Mouse (Mus musculus): ENCODE measurements around the gene Timm8a2. TPM values are rescaled to one million over a fixed set of nuclear protein-coding genes. Genes with fewer than 3 reads are reported as not detected.

Gene Timm8a2
- polyA plus RNA-seq, 1 experiment from 2014 or later: not detected

- no peaks in the 10 kb centered on the region for H3K27me3 ChIP-seq (ENCODE audit: control insufficient read depth, insufficient read depth, low read length)
- H3K27ac ChIP-seq (ENCODE audit: low read depth, low read length): no peak overlapping the region
- no peaks in the 10 kb centered on the region for H3K36me3 ChIP-seq (ENCODE audit: control insufficient read depth, insufficient read depth, low read length)
- H3K4me2 ChIP-seq (ENCODE audit: low read depth, low read length): no peak overlapping the region
- H3K4me3 ChIP-seq (ENCODE audit: low read depth, low read length): no peak overlapping the region
- H3K9me3 ChIP-seq (ENCODE audit: control insufficient read depth, low read length): no peaks in the 10 kb centered on the region
- no peak overlapping the region for H3K9ac ChIP-seq (replicated peaks; ENCODE audit: low read depth, low read length)
- no peaks in the 10 kb centered on the region for H3K4me1 ChIP-seq (ENCODE audit: control insufficient read depth, insufficient read depth, low read length)
- WGBS: 94% methylated on average over 5 of the region's 5 CpGs
- ATAC-seq (ENCODE audit: low read depth): no peak
Observed at GRCm38 (mm10) chr14:122073422-122073821, 38.9 kb downstream of the Timm8a2 start.

- Histone ChIP-seq H3K27me3 (ENCODE audit: control insufficient read depth, insufficient read depth, low read length) (no peaks in the 10 kb centered on the region), H3K27ac (ENCODE audit: low read depth, low read length) (no peak overlapping the region), H3K9ac (replicated peaks; ENCODE audit: low read depth, low read length) (no peak overlapping the region), H3K9me3 (ENCODE audit: control insufficient read depth, low read length) (no peaks in the 10 kb centered on the region), H3K4me3 (ENCODE audit: low read depth, low read length) (no peak overlapping the region), H3K4me1 (ENCODE audit: control insufficient read depth, insufficient read depth, low read length) (no peaks in the 10 kb centered on the region), H3K4me2 (ENCODE audit: low read depth, low read length) (no peak overlapping the region), H3K36me3 (ENCODE audit: control insufficient read depth, insufficient read depth, low read length) (no peaks in the 10 kb centered on the region)
- ATAC-seq (ENCODE audit: low read depth): no peak
- WGBS: 76% methylated on average over 10 of the region's 10 CpGs
Observed at GRCm38 (mm10) chr14:122074360-122074759, 39.9 kb downstream of the Timm8a2 start.

GRCm38 (mm10) chr14:122075485-122076200, 41.2 kb downstream of the Timm8a2 start:
- Histone ChIP-seq H3K9ac (replicated peaks; ENCODE audit: low read depth, low read length) (no peak overlapping the region), H3K36me3 (ENCODE audit: control insufficient read depth, insufficient read depth, low read length) (no peaks in the 10 kb centered on the region), H3K27ac (ENCODE audit: low read depth, low read length) (no peak overlapping the region), H3K4me3 (ENCODE audit: low read depth, low read length) (no peak overlapping the region), H3K4me2 (ENCODE audit: low read depth, low read length) (no peak overlapping the region), H3K4me1 (ENCODE audit: control insufficient read depth, insufficient read depth, low read length) (no peaks in the 10 kb centered on the region), H3K9me3 (ENCODE audit: control insufficient read depth, low read length) (no peaks in the 10 kb centered on the region), H3K27me3 (ENCODE audit: control insufficient read depth, insufficient read depth, low read length) (no peaks in the 10 kb centered on the region)
- no peak for ATAC-seq (ENCODE audit: low read depth)
- 89% methylated on average over 21 of the region's 21 CpGs for WGBS

- no peaks in the 10 kb centered on the region for H3K27me3 ChIP-seq (ENCODE audit: control insufficient read depth, insufficient read depth, low read length)
- 85% methylated on average over 3 of the region's 3 CpGs for WGBS
- H3K9ac ChIP-seq (replicated peaks; ENCODE audit: low read depth, low read length): no peak overlapping the region
- no peak for ATAC-seq (ENCODE audit: low read depth)
- no peaks in the 10 kb centered on the region for H3K9me3 ChIP-seq (ENCODE audit: control insufficient read depth, low read length)
- no peak overlapping the region for H3K27ac ChIP-seq (ENCODE audit: low read depth, low read length)
- no peaks in the 10 kb centered on the region for H3K36me3 ChIP-seq (ENCODE audit: control insufficient read depth, insufficient read depth, low read length)
- H3K4me2 ChIP-seq (ENCODE audit: low read depth, low read length): no peak overlapping the region
- H3K4me3 ChIP-seq (ENCODE audit: low read depth, low read length): no peak overlapping the region
- H3K4me1 ChIP-seq (ENCODE audit: control insufficient read depth, insufficient read depth, low read length): no peaks in the 10 kb centered on the region
Observed at GRCm38 (mm10) chr14:122077017-122077416, 42.5 kb downstream of the Timm8a2 start.

GRCm38 (mm10) chr14:122079428-122079827, 45.0 kb downstream of the Timm8a2 start:
- no peak overlapping the region for H3K4me2 ChIP-seq (ENCODE audit: low read depth, low read length)
- no peaks in the 10 kb centered on the region for H3K9me3 ChIP-seq (ENCODE audit: control insufficient read depth, low read length)
- 45% methylated on average over 6 of the region's 6 CpGs for WGBS
- ATAC-seq (ENCODE audit: low read depth): no peak
- H3K36me3 ChIP-seq (ENCODE audit: control insufficient read depth, insufficient read depth, low read length): no peaks in the 10 kb centered on the region
- no peaks in the 10 kb centered on the region for H3K4me1 ChIP-seq (ENCODE audit: control insufficient read depth, insufficient read depth, low read length)
- H3K9ac ChIP-seq (replicated peaks; ENCODE audit: low read depth, low read length): no peak overlapping the region
- H3K27me3 ChIP-seq (ENCODE audit: control insufficient read depth, insufficient read depth, low read length): no peaks in the 10 kb centered on the region
- H3K27ac ChIP-seq (ENCODE audit: low read depth, low read length): no peak overlapping the region
- no peak overlapping the region for H3K4me3 ChIP-seq (ENCODE audit: low read depth, low read length)

- no peak overlapping the region for H3K4me2 ChIP-seq (ENCODE audit: low read depth, low read length)
- H3K9me3 ChIP-seq (ENCODE audit: control insufficient read depth, low read length): no peaks in the 10 kb centered on the region
- no peak overlapping the region for H3K27ac ChIP-seq (ENCODE audit: low read depth, low read length)
- H3K9ac ChIP-seq (replicated peaks; ENCODE audit: low read depth, low read length): no peak overlapping the region
- H3K27me3 ChIP-seq (ENCODE audit: control insufficient read depth, insufficient read depth, low read length): no peaks in the 10 kb centered on the region
- WGBS: 84% methylated on average over 5 of the region's 5 CpGs
- no peaks in the 10 kb centered on the region for H3K4me1 ChIP-seq (ENCODE audit: control insufficient read depth, insufficient read depth, low read length)
- H3K4me3 ChIP-seq (ENCODE audit: low read depth, low read length): no peak overlapping the region
- ATAC-seq (ENCODE audit: low read depth): no peak
- H3K36me3 ChIP-seq (ENCODE audit: control insufficient read depth, insufficient read depth, low read length): no peaks in the 10 kb centered on the region
Observed at GRCm38 (mm10) chr14:122079921-122080320, 45.4 kb downstream of the Timm8a2 start.

GRCm38 (mm10) chr14:122081308-122081707, 46.8 kb downstream of the Timm8a2 start:
- H3K27me3 ChIP-seq (ENCODE audit: control insufficient read depth, insufficient read depth, low read length): no peaks in the 10 kb centered on the region
- no peaks in the 10 kb centered on the region for H3K9me3 ChIP-seq (ENCODE audit: control insufficient read depth, low read length)
- H3K36me3 ChIP-seq (ENCODE audit: control insufficient read depth, insufficient read depth, low read length): no peaks in the 10 kb centered on the region
- H3K4me1 ChIP-seq (ENCODE audit: control insufficient read depth, insufficient read depth, low read length): no peaks in the 10 kb centered on the region
- H3K4me3 ChIP-seq (ENCODE audit: low read depth, low read length): no peak overlapping the region
- no peak overlapping the region for H3K27ac ChIP-seq (ENCODE audit: low read depth, low read length)
- H3K9ac ChIP-seq (replicated peaks; ENCODE audit: low read depth, low read length): no peak overlapping the region
- WGBS: 50% methylated on average over 3 of the region's 3 CpGs
- ATAC-seq (ENCODE audit: low read depth): no peak
- H3K4me2 ChIP-seq (ENCODE audit: low read depth, low read length): no peak overlapping the region

- no peaks in the 10 kb centered on the region for H3K27me3 ChIP-seq (ENCODE audit: control insufficient read depth, insufficient read depth, low read length)
- no peaks in the 10 kb centered on the region for H3K9me3 ChIP-seq (ENCODE audit: control insufficient read depth, low read length)
- H3K4me3 ChIP-seq (ENCODE audit: low read depth, low read length): no peak overlapping the region
- H3K4me1 ChIP-seq (ENCODE audit: control insufficient read depth, insufficient read depth, low read length): no peaks in the 10 kb centered on the region
- ATAC-seq (ENCODE audit: low read depth): no peak
- H3K9ac ChIP-seq (replicated peaks; ENCODE audit: low read depth, low read length): no peak overlapping the region
- WGBS: 85% methylated on average over 7 of the region's 7 CpGs
- no peak overlapping the region for H3K27ac ChIP-seq (ENCODE audit: low read depth, low read length)
- no peaks in the 10 kb centered on the region for H3K36me3 ChIP-seq (ENCODE audit: control insufficient read depth, insufficient read depth, low read length)
- no peak overlapping the region for H3K4me2 ChIP-seq (ENCODE audit: low read depth, low read length)
Observed at GRCm38 (mm10) chr14:122083499-122083898, 49.0 kb downstream of the Timm8a2 start.

- Histone ChIP-seq H3K27me3 (ENCODE audit: control insufficient read depth, insufficient read depth, low read length) (no peaks in the 10 kb centered on the region), H3K9ac (replicated peaks; ENCODE audit: low read depth, low read length) (no peak overlapping the region), H3K9me3 (ENCODE audit: control insufficient read depth, low read length) (no peaks in the 10 kb centered on the region), H3K27ac (ENCODE audit: low read depth, low read length) (no peak overlapping the region), H3K4me1 (ENCODE audit: control insufficient read depth, insufficient read depth, low read length) (no peaks in the 10 kb centered on the region), H3K36me3 (ENCODE audit: control insufficient read depth, insufficient read depth, low read length) (no peaks in the 10 kb centered on the region), H3K4me3 (ENCODE audit: low read depth, low read length) (no peak overlapping the region), H3K4me2 (ENCODE audit: low read depth, low read length) (no peak overlapping the region)
- WGBS: 87% methylated on average over 5 of the region's 5 CpGs
- ATAC-seq (ENCODE audit: low read depth): no peak
Observed at GRCm38 (mm10) chr14:122087956-122088355, 53.5 kb downstream of the Timm8a2 start.
